Mouse (Mus musculus) forebrain, embryonic 15.5 days (tissue): ENCODE data around the gene Hectd1. TPM values are rescaled to one million over a fixed set of nuclear protein-coding genes. Genes with fewer than 3 reads are reported as not detected.

Experiments used
- ATAC-seq: fragments of 200-750 bp; cut with Nextera tagmentation; replicated peaks from 2 replicates; pipeline ENCODE4 v1.8.0; 2017; ENCODE audit warnings: mild to moderate bottlenecking, moderate TSS enrichment, moderate library complexity
- H3K27ac ChIP-seq: fragments of 300-500 bp; sonication (generic); replicated peaks from 2 replicates; pipeline ENCODE4 v1.5.1; 2015; ENCODE audit warnings: mild to moderate bottlenecking, inconsistent platforms
- H3K27me3 ChIP-seq: fragments of 300-500 bp; sonication (generic); 2 replicates; pipeline ENCODE4 v1.6.1; 2015; ENCODE audit warnings: inconsistent platforms
- H3K36me3 ChIP-seq: fragments of 300-500 bp; sonication (generic); 2 replicates; pipeline ENCODE4 v1.6.1; 2015; ENCODE audit warnings: mild to moderate bottlenecking, inconsistent platforms
- H3K4me1 ChIP-seq: fragments of 300-500 bp; sonication (generic); 2 replicates; pipeline ENCODE4 v1.6.1; 2015; ENCODE audit warnings: inconsistent platforms
- H3K4me2 ChIP-seq: fragments of 300-500 bp; sonication (generic); replicated peaks from 2 replicates; pipeline ENCODE4 v1.6.1; 2015; ENCODE audit warnings: mild to moderate bottlenecking, inconsistent platforms
- H3K4me3 ChIP-seq: fragments of 300-500 bp; sonication (generic); 2 replicates; pipeline ENCODE4 v1.5.1; 2015; ENCODE audit warnings: mild to moderate bottlenecking, inconsistent platforms
- H3K9ac ChIP-seq: fragments of 300-500 bp; sonication (generic); replicated peaks from 2 replicates; pipeline ENCODE4 v1.6.1; 2015; ENCODE audit warnings: mild to moderate bottlenecking, inconsistent platforms
- H3K9me3 ChIP-seq: fragments of 300-500 bp; sonication (generic); 2 replicates; pipeline ENCODE4 v1.6.1; 2016; ENCODE audit warnings: inconsistent platforms
- WGBS: fragments of 180-500 bp; shearing (Covaris S2); methylation state at CpG from one replicate; pipeline ENCODE4 v1.1.7; 2015; ENCODE audit warnings: mixed read lengths; 5-methylcytosine and 5-hydroxymethylcytosine counted together
- polyA plus RNA-seq: library from polyadenylated mRNA; unstranded; fragments of >200 nt; fragmentation: Nextera tagmentation; extraction: Ambion mirVana; gene quantifications from 2 replicates; pipeline ENCODE4 v1.2.1, GENCODE M21; 2015

Gene Hectd1
- polyA plus RNA-seq, 1 experiment from 2014 or later: 42.7 TPM

DNA sequence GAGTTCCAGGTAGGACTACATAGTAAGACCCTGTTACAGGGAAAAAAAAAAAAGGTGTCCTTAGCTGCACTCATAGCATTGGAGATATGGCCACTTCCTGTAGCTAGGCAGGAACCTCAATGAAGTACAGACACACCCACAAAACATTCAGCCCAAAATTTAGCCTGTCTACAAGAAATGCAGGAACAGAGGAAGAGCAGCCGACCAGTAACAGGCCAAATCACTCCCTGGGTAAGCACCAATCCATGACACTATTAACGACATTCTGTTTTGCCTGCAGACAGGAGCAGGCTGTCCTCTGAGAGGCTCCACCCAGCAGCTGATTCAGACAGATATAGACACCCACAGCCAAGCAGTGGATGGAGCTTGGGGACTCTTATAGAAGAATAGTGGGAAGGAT lies 8.1 kb downstream of the Hectd1 start:
- H3K9ac ChIP-seq: no peak overlapping the region
- H3K27me3 ChIP-seq: no peaks in the 10 kb centered on the region
- H3K4me1 ChIP-seq: peaks cover 7% of the 10 kb centered on the region; the same call in 1 of the 2 replicates
- peaks cover 11% of the 10 kb centered on the region; the same call in 1 of the 2 replicates for H3K36me3 ChIP-seq
- no peaks in the 10 kb centered on the region for H3K9me3 ChIP-seq
- no peak overlapping the region for H3K4me3 ChIP-seq
- no peak overlapping the region for H3K27ac ChIP-seq
- 61% methylated on average over 2 of the region's 2 CpGs for WGBS
- ATAC-seq: no peak
- H3K4me2 ChIP-seq: no peak overlapping the region

DNA sequence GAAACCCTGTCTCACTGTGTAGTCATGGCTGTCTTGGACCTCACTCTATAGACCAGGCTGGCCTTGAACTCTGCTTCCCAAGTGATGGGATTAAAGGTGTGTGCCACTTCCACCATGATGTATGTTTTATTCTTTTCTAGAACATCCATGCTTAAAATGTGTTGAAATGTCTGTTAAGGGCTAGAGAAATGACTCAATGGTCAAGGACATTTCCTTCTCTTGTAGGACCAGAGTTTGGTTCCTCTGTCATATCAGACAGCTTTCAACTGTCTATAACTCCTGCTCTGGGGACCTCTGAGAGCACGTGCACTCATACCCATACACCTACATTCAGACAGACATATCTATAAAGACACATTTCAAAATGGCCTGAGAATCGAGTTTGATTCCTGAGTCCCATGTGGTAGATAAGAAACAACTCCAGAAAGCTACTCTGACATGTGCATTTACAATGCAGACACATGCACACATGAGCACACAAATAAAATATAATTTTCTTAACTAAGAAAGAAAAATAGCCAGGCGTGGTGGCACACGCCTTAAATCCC lies 9.3 kb downstream of the Hectd1 start:
- ATAC-seq: no peak
- Histone ChIP-seq H3K27me3 (no peaks in the 10 kb centered on the region), H3K36me3 (peaks cover 10% of the 10 kb centered on the region; the same call in 1 of the 2 replicates), H3K9me3 (no peaks in the 10 kb centered on the region), H3K4me3 (no peak overlapping the region), H3K4me2 (no peak overlapping the region), H3K27ac (no peak overlapping the region), H3K9ac (no peak overlapping the region), H3K4me1 (peaks cover 7% of the 10 kb centered on the region; the same call in 1 of the 2 replicates)
- 96% methylated on average over 4 of the region's 4 CpGs for WGBS

DNA sequence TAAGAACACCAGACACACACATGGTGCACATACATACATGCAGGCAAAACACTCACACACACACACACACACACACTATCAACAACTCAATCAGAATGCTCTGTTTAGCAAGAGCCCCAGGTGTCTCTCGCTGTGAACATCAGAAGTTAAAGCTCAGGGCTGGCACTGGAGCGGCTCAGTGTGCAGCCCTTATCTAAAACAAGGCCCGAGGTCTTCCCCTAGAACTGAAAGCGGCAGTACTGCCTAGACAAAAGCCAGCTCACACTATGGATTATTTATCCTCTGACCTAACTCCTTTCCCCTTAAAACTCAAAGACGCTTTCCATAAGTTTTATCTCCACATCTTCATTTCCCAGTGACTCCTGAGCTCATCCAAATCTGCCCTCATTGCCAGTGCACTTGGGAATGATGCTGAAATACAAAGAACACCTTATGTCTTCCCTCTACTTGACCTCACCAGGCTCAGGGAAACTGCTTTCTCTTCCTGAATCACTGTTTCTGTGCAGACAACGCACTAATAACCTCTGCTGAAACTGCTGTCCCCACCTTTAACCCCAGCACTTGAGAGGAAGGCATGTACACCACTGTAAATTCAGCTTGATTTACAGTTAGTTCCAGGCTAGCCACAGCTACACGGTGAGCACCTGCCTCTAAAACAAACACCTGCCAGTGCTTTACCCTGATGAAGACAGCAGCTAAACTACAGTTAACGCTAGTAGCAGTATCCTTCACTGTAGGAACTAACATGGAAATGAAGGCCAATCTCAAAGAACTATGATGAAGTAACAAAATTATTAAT lies 11.3 kb downstream of the Hectd1 start:
- H3K27me3 ChIP-seq: no peaks in the 10 kb centered on the region
- no peak overlapping the region for H3K27ac ChIP-seq
- WGBS: 82% methylated on average over 8 of the region's 8 CpGs
- no peak for ATAC-seq
- peaks cover 3% of the 10 kb centered on the region; the same call in 1 of the 2 replicates for H3K4me1 ChIP-seq
- H3K36me3 ChIP-seq: peaks cover 7% of the 10 kb centered on the region
- H3K4me2 ChIP-seq: no peak overlapping the region
- no peak overlapping the region for H3K9ac ChIP-seq
- H3K4me3 ChIP-seq: no peak overlapping the region
- H3K9me3 ChIP-seq: no peaks in the 10 kb centered on the region

DNA sequence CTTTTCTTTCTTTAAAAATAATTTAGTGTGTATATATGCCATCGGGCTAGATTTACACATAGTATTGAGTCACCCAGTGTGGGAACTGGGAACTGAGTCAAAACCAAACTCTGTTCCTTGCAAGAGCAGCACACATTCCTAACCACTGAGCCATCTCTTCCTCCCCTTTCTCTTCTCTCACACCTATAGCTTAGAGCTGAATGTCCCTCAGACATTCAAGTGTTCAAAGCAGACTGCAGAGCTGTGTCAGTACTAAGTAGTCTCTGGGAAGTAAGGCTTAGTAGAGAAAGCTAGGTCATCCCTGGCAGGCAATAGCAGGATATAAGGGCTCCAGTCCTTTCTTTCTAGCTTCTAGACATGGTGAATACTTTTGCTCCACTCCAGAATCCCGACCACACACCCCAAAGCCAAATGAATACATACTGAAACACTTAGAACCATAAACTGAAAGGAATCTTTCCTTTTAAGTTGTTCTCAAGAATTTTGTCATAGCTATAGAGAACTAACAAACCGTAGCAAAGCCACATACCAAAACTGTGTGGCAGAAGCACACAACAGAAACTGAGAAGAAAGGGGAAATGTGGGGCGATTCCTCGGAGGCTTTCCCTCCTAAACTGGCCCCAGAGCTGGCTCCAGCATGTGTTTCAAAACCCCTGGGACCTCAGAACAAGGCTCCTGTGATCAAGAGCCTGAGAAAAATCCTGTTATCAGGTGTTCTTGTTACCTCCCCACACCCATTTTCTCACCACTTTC lies 17.8 kb downstream of the Hectd1 start:
- Histone ChIP-seq H3K4me2 (no peak overlapping the region), H3K27me3 (no peaks in the 10 kb centered on the region), H3K4me1 (no peaks in the 10 kb centered on the region), H3K9ac (no peak overlapping the region), H3K9me3 (no peaks in the 10 kb centered on the region), H3K4me3 (no peak overlapping the region), H3K36me3 (peaks cover 10% of the 10 kb centered on the region), H3K27ac (no peak overlapping the region)
- ATAC-seq: no peak
- 82% methylated on average over 5 of the region's 5 CpGs for WGBS

DNA sequence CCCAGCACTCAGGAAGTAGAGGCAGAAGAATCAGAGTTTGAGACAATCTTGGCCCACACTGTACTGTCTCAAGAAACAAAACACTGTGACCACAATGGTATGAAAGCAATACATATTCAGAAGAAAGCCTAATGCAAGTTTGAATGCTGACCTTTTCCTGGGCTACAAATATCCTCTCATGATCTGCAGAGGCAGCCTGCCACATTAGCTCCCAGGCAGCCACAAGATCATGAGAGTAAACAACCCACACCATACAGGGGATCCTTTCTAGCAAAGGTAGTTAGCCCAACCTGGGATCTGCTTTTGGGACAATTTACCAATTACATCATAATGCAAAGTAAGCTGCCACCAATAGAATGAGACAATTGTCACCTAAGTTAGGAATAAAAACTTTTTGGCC lies 18.8 kb downstream of the Hectd1 start:
- Histone ChIP-seq H3K9ac (no peak overlapping the region), H3K27me3 (no peaks in the 10 kb centered on the region), H3K9me3 (no peaks in the 10 kb centered on the region), H3K36me3 (peaks cover 13% of the 10 kb centered on the region), H3K4me2 (no peak overlapping the region), H3K4me3 (no peak overlapping the region), H3K27ac (no peak overlapping the region), H3K4me1 (no peaks in the 10 kb centered on the region)
- no peak for ATAC-seq

DNA sequence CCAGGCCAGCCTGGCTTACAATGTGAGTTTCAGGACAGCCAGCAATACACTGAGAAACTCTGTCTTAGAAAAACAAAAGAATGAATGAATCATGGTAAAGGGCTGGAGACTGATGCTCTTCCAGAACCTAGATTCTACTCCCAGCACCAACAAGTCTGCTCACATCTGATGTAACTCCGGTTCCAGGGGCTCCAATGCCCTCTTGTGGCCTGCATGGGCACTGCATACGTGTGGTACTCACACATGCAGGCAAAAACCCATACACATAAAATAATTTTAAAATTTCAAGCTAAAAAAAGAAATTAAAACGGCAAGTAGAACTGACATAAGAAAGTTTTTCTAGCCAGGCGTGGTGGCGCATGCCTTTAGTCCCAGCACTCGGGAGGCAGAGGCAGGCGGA lies 44.5 kb downstream of the Hectd1 start:
- Histone ChIP-seq H3K36me3 (peaks cover 75% of the 10 kb centered on the region), H3K9me3 (no peaks in the 10 kb centered on the region), H3K4me3 (no peak overlapping the region)

DNA sequence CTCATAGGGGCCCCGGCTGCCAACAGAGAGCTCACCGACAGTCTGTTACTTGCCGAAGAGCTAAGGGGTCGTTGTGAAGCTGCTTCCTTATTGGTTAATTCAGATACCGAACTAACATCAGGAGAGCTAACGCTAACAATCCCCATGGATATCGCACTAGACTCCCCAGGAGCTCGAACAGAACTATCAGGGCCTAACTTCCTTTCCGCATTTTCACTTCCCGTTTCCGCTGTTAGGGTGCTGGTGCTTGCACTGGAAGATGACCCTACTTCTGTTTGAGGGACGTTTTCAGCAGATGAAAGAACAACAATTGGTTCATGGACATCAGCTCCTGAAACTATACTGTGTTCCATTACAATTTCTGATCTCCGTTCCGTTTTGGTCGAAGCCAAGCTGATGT lies 60.6 kb downstream of the Hectd1 start:
- WGBS: 93% methylated on average over 15 of the region's 15 CpGs
- Histone ChIP-seq H3K4me3 (no peak overlapping the region), H3K27me3 (no peaks in the 10 kb centered on the region), H3K4me1 (no peaks in the 10 kb centered on the region), H3K9me3 (no peaks in the 10 kb centered on the region), H3K36me3 (peaks cover 57% of the 10 kb centered on the region), H3K27ac (no peak overlapping the region), H3K4me2 (no peak overlapping the region), H3K9ac (no peak overlapping the region)
- no peak for ATAC-seq

More for the DNA sequence above, 44.5 kb downstream of the Hectd1 start:
- ATAC-seq: no peak
- Histone ChIP-seq H3K27ac (no peak overlapping the region), H3K9ac (no peak overlapping the region), H3K27me3 (no peaks in the 10 kb centered on the region), H3K4me1 (no peaks in the 10 kb centered on the region), H3K4me2 (no peak overlapping the region)
- WGBS: 91% methylated on average over 7 of the region's 7 CpGs

DNA sequence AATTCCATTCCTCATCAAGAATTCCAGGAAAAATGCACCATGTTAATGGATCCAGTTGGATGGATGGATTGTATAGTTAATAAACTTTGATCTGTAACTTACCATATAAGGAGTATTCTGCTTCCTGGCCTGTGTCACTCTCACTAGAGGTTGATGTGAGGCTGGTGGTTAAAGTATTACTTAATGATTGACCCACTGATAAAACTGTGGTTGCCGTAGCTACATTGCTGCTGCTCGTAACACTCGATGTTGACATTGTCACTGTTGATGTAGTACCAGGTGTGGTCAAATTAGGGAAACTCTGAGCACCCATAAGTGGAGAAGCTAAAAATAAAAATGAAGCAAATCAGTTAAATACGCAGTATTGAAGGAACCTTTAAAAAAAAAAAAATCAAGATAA lies 61.9 kb downstream of the Hectd1 start:
- no peaks in the 10 kb centered on the region for H3K4me1 ChIP-seq
- H3K9ac ChIP-seq: no peak overlapping the region
- peaks cover 61% of the 10 kb centered on the region for H3K36me3 ChIP-seq
- H3K4me2 ChIP-seq: no peak overlapping the region
- H3K4me3 ChIP-seq: no peak overlapping the region
- no peaks in the 10 kb centered on the region for H3K27me3 ChIP-seq
- no peak overlapping the region for H3K27ac ChIP-seq
- H3K9me3 ChIP-seq: no peaks in the 10 kb centered on the region
- no peak for ATAC-seq
- WGBS: 91% methylated on average over 4 of the region's 4 CpGs

DNA sequence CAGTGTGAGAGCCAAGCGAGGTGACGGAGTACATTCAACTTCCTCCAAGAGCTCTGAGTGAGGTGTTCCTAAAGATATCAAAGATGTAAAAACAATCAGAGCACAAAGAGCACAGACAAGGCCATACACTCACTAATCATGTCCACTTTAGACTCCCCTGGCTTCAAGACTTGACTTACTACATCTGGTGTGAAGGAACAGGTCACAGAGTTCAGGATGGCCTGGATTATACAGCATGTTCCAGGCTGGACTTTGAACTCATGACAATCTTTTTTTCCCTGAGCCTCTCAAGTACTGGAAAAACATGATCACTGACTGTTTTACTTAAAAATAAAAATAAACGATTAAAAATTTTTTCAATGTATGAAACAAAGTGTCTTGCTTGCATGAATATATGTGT lies 70.0 kb downstream of the Hectd1 start:
- ATAC-seq: no peak
- H3K9me3 ChIP-seq: no peaks in the 10 kb centered on the region
- H3K27ac ChIP-seq: no peak overlapping the region
- H3K36me3 ChIP-seq: peaks cover 78% of the 10 kb centered on the region
- no peaks in the 10 kb centered on the region for H3K4me1 ChIP-seq
- no peak overlapping the region for H3K4me2 ChIP-seq
- no peak overlapping the region for H3K9ac ChIP-seq
- no peak overlapping the region for H3K4me3 ChIP-seq
- H3K27me3 ChIP-seq: no peaks in the 10 kb centered on the region
- 93% methylated on average over 3 of the region's 3 CpGs for WGBS

DNA sequence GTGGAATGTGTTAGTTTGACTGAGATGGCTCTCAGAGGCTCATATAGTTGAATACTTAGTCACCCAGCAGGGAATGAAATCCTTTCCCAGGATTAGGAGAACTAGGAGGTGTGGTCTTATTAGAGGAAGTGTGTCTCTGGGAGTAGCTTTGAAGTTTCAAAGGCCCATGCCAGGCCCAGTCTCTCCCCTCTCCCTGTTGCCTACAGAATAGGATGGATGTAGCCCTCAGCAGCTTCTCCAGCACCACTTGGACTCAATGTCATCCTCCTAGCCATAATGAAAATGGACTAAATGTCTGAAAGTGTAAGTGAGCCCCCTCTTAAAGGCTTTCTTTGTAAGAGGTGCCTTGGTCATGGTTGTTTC lies 72.8 kb downstream of the Hectd1 start:
- no peaks in the 10 kb centered on the region for H3K9me3 ChIP-seq
- H3K4me2 ChIP-seq: no peak overlapping the region
- H3K9ac ChIP-seq: no peak overlapping the region
- H3K4me3 ChIP-seq: no peak overlapping the region
- no peaks in the 10 kb centered on the region for H3K4me1 ChIP-seq
- no peaks in the 10 kb centered on the region for H3K27me3 ChIP-seq
- no peak for ATAC-seq
- peaks cover 75% of the 10 kb centered on the region for H3K36me3 ChIP-seq
- no peak overlapping the region for H3K27ac ChIP-seq

DNA sequence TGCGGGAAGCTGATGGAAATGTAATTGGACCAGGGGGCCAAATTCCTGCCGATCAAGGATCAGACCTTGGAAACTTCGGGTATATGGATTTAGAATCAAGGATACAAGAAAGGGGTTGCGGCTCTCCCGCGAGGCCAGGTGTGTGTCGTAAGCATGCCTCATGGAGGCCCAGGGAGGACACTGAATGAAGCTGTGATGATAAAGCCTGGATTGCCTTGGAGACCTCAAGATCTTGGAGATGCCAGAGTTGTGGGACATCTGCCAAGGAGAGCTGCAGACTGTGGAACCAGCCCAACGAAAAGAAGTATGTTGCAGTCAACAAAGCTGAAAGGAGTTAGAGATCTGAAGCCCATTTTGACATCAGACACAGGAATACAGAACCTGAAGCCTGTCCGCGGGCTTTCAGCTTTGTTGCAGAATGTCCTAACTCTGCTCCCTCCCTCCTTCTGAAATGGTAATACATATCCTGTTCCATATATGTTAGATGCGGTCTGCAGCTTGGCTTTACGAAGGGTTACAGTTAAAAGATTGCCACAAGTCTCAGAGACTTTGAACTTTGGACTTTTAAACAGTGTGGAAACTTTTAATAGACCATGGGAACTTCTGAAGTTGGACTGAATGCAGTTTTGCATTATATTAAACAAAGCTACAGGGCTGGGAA lies 73.3 kb downstream of the Hectd1 start:
- Histone ChIP-seq H3K9me3 (no peaks in the 10 kb centered on the region), H3K36me3 (peaks cover 77% of the 10 kb centered on the region), H3K4me2 (no peak overlapping the region), H3K4me3 (no peak overlapping the region), H3K4me1 (no peaks in the 10 kb centered on the region), H3K27ac (no peak overlapping the region), H3K9ac (no peak overlapping the region), H3K27me3 (no peaks in the 10 kb centered on the region)
- 96% methylated on average over 12 of the region's 12 CpGs for WGBS
- ATAC-seq: no peak

DNA sequence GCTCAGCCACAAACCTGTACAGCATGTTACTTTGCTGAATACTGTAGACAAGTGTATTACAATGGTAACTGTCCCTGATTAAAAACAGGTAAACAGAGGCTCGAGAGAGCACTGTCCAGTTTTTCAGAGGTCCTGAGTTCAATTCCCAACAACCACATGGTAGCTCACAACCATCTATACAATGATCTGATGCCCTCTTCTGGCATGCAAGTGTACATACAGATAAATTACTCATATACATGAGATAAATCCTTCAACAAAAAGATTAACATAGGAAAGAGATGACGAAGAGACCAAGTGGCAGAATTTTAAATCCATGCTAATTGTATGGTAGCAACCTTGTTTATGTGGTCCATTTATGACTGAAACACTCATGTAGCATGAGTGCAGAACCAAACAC lies 82.0 kb downstream of the Hectd1 start:
- Histone ChIP-seq H3K4me3 (no peak overlapping the region), H3K4me2 (no peak overlapping the region), H3K36me3 (peaks cover 84% of the 10 kb centered on the region), H3K27me3 (no peaks in the 10 kb centered on the region), H3K9me3 (no peaks in the 10 kb centered on the region), H3K4me1 (no peaks in the 10 kb centered on the region), H3K27ac (no peak overlapping the region), H3K9ac (no peak overlapping the region)
- 86% methylated on average over 2 of the region's 2 CpGs for WGBS
- no peak for ATAC-seq
